Mouse (Mus musculus): ENCODE data around the gene Olfr560. TPM values are rescaled to one million over a fixed set of nuclear protein-coding genes. Genes with fewer than 3 reads are reported as not detected.
A peak's percentile ranks its signal among the peaks of the same experiment; 100 is the strongest.

The Olfr560 gene
- not detected in 2 replicates for polyA plus RNA-seq (2016; fragmentation: Nextera tagmentation; extraction: Ambion mirVana)

DNA sequence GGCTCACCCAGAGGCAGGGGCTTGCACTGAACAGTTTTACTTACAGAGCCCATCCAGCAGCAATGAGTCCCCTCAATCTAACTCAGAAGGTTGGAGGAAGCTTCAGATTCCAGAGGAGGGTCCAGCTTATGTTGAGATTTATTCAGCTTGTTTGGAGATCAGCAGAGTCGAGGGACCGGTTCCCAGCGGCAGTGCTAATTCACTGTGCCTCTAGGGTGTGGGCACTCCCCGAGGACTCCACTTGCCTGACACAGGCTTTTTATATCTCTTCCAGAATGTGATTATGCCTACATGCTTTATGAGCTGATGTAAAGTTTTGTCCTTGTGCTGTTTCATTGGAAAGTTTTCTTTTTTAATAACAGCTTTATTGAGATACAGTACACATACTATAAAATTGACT lies at the start of gene Olfr560, which contains the start of gene Olfr78:
Gene Olfr560, minus strand, starts transcription at position 101 of the 400 bp plus-strand sequence.
Gene Olfr78, minus strand, starts transcription at position 206 of the 400 bp plus-strand sequence.
- Histone ChIP-seq H3K4me2 (replicated peaks) (no peak within 1 kb of the TSS), H3K36me3 (no peaks in the 10 kb centered on the region), H3K9ac (replicated peaks) (no peak within 1 kb of the TSS), H3K4me3 (no peak within 1 kb of the TSS), H3K4me1 (no peaks in the 10 kb centered on the region), H3K27me3 (no peaks in the 10 kb centered on the region), H3K9me3 (no peaks in the 10 kb centered on the region), H3K27ac (replicated peaks) (no peak within 1 kb of the TSS)
- ATAC-seq (ENCODE audit: low FRiP score, low read depth), result no peak
- WGBS, result 84% methylated on average over 4 of the region's 4 CpGs

DNA sequence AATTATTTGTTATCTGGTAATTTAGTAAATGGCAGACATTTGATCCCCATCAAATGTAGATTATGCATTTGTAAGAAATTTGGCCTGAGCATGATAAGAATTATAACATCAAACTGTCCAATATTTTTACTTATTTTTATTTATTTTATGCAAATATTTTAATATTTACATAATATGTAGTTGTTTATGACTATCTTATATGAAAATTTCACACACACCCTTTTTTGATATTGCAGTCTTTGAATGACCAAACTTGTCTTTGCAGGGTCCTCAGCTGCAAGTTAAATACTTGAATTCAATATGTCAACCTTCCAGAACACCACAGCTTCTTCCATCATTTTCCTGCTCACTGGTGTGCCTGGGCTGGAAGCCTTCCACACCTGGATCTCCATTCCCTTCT lies 44.0 kb upstream of the Olfr560 start, which contains the start of gene Olfr564:
Gene Olfr564, plus strand, starts transcription at position 301 of the 400 bp plus-strand sequence.
- Histone ChIP-seq H3K27ac (replicated peaks) (no peak within 1 kb of the TSS), H3K27me3 (no peaks in the 10 kb centered on the region), H3K4me3 (no peak within 1 kb of the TSS), H3K9ac (replicated peaks) (no peak within 1 kb of the TSS), H3K9me3 (no peaks in the 10 kb centered on the region), H3K4me1 (no peaks in the 10 kb centered on the region), H3K4me2 (replicated peaks) (no peak within 1 kb of the TSS), H3K36me3 (no peaks in the 10 kb centered on the region)
- ATAC-seq (ENCODE audit: low FRiP score, low read depth), result no peak

DNA sequence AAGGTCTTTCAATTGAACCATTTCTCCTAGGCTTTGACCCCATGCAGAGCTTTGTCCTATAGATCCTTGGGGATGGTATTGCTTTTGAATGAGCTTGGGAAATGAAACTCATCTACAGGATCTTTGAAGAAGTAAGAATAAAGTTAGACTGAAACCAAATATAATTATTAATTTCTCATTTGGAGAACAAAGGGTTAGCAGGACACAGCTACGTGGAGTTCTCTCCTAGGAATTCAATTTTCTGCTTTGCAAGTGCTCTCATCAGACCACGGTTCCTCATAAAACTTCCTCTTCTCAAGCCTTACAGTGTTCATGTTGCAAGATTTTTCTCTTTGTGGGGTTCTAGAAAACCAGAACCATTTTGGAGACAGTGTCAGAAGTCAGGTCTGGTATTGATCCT lies 11.8 kb upstream of the Olfr560 start, which contains the start of gene Olfr561:
Gene Olfr561, plus strand, starts transcription at position 301 of the 400 bp plus-strand sequence.
- Histone ChIP-seq H3K4me3 (no peak within 1 kb of the TSS), H3K27ac (replicated peaks) (no peak within 1 kb of the TSS), H3K36me3 (no peaks in the 10 kb centered on the region), H3K27me3 (no peaks in the 10 kb centered on the region), H3K9me3 (no peaks in the 10 kb centered on the region), H3K4me1 (no peaks in the 10 kb centered on the region), H3K4me2 (replicated peaks) (no peak within 1 kb of the TSS), H3K9ac (replicated peaks) (no peak within 1 kb of the TSS)
- 94% methylated on average over 2 of the region's 2 CpGs for WGBS
- no peak for ATAC-seq (ENCODE audit: low FRiP score, low read depth)

DNA sequence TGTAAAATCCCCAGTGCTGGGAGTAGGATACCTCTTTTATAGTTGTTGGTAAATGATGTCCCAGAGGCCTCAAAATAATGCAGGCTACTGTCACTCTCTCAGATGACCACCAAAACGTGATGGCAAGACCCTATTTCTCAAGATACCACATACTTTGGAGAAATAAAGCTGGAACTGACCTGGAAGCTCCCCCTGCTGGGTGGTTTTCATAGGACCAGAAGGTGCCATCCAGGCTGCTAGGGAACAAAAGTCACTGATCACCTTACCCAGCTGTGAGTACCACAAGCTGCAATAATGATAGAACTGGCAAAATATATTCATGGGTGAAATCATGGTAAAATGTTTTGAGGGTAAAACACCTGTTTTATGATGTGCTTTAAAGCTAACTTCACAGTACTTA lies 7.1 kb downstream of the Olfr560 start:
- no peaks in the 10 kb centered on the region for H3K4me1 ChIP-seq

DNA sequence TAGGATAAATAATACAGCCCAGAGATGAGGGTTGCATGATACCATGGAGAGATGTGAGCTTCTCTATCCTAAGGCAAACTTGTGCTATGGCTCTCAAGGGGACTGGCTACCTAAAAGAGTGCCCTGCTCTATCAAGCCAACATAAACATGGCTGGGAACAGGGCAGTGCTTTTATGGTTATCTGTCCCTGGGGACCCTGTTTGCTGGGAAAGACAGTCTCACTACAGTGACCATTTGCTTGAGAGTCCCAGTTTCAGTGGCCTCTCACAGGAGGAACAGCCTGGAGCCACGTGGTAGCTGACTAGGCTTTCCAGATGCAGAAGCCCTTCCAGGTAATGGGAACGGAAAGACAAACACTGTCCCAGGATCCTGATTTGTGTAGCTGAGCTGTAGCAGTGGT lies 21.5 kb downstream of the Olfr560 start:
- no peaks in the 10 kb centered on the region for H3K36me3 ChIP-seq
- no peaks in the 10 kb centered on the region for H3K27me3 ChIP-seq
- H3K4me3 ChIP-seq, result no peak overlapping the region
- no peaks in the 10 kb centered on the region for H3K4me1 ChIP-seq
- H3K4me2 ChIP-seq (replicated peaks), result no peak overlapping the region
- 69% methylated on average over 2 of the region's 2 CpGs for WGBS
- H3K9ac ChIP-seq (replicated peaks), result no peak overlapping the region
- no peak overlapping the region for H3K27ac ChIP-seq (replicated peaks)
- no peaks in the 10 kb centered on the region for H3K9me3 ChIP-seq
- no peak for ATAC-seq (ENCODE audit: low FRiP score, low read depth)

More for the DNA sequence above, 7.1 kb downstream of the Olfr560 start:
- H3K27ac ChIP-seq (replicated peaks), result no peak overlapping the region
- H3K4me2 ChIP-seq (replicated peaks), result no peak overlapping the region
- no peaks in the 10 kb centered on the region for H3K9me3 ChIP-seq
- H3K27me3 ChIP-seq, result no peaks in the 10 kb centered on the region
- no peaks in the 10 kb centered on the region for H3K36me3 ChIP-seq
- no peak for ATAC-seq (ENCODE audit: low FRiP score, low read depth)
- WGBS, result 16% methylated on average over 1 of the region's 1 CpGs
- H3K9ac ChIP-seq (replicated peaks), result no peak overlapping the region
- H3K4me3 ChIP-seq, result no peak overlapping the region

DNA sequence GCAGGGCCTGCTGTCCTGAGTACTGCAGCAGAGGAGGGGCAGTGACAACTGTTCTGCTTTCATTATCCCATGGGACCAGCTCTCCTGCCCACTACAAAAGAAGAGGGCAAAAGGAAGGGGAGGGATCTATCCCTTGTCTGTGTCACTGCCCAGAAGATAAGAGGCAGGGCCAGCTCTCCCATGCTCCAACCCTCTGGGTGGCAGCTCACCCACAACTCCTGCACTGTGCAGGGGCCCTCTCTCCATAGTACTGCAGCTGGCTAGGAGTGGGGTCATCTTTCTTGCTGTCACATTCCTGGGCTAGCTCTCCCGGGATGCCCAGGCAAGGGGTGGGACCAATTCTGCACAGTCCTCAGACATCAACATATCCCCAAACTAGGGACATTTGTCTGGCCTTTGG lies 25.4 kb downstream of the Olfr560 start:
- no peaks in the 10 kb centered on the region for H3K9me3 ChIP-seq

DNA sequence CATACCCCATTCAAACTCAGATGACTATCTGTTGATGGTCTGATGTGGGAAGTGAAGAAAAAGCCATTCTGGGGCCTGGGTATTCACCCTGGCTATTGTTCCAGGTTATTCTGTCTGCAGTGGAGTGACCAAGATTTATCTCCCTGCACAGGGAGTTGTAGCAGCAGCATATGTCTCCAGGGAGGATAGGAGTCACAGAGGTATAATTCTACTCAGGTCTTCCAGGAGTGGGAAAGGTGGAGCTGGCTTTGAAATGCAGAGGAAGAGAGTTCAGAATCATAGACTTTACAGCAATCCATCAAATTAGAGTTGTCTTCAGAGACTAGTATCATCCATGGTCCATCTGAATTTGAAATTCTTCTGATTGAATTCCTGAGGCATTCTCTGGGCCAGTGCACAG lies 31.8 kb downstream of the Olfr560 start, which contains the start of gene Olfr559:
Gene Olfr559, minus strand, starts transcription at position 101 of the 400 bp plus-strand sequence.
- no peak for ATAC-seq (ENCODE audit: low FRiP score, low read depth)
- H3K27ac ChIP-seq (replicated peaks), result no peak within 1 kb of the TSS
- no peaks in the 10 kb centered on the region for H3K36me3 ChIP-seq
- H3K4me1 ChIP-seq, result no peaks in the 10 kb centered on the region
- no peak within 1 kb of the TSS for H3K4me2 ChIP-seq (replicated peaks)
- H3K9ac ChIP-seq (replicated peaks), result no peak within 1 kb of the TSS
- H3K9me3 ChIP-seq, result no peaks in the 10 kb centered on the region
- H3K4me3 ChIP-seq, result no peak within 1 kb of the TSS
- no peaks in the 10 kb centered on the region for H3K27me3 ChIP-seq

More for the DNA sequence above, 25.4 kb downstream of the Olfr560 start:
- Histone ChIP-seq H3K27ac (replicated peaks) (no peak overlapping the region), H3K9ac (replicated peaks) (no peak overlapping the region), H3K27me3 (no peaks in the 10 kb centered on the region), H3K36me3 (no peaks in the 10 kb centered on the region), H3K4me1 (no peaks in the 10 kb centered on the region), H3K4me2 (replicated peaks) (no peak overlapping the region), H3K4me3 (no peak overlapping the region)
- WGBS, result 85% methylated on average over 1 of the region's 1 CpGs
- peak; percentile 34; the same call in 1 of the 2 replicates for ATAC-seq (ENCODE audit: low FRiP score, low read depth)

DNA sequence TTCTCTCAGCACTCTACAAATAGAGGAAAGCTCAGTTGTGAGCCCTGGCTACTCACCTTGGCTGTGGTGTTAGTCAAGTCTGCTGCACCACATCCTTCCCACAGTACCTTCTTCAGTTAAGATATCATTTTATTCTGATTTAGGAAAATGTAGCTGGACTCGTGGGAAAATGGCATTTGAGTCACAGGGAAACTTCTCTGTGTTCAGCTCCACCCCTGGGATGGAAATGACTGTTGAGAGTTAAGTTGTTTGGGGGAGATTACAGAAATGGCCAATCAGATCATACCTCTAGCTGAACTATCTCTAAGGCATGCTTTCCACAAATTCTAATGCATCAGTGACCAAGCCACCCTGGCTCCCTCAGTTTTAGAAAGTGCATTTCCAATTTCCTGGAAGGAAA lies 40.2 kb downstream of the Olfr560 start, which contains the start of gene Olfr33:
Gene Olfr33, minus strand, starts transcription at position 101 of the 400 bp plus-strand sequence.
- no peak within 1 kb of the TSS for H3K4me3 ChIP-seq
- ATAC-seq (ENCODE audit: low FRiP score, low read depth), result no peak
- no peaks in the 10 kb centered on the region for H3K4me1 ChIP-seq
- no peaks in the 10 kb centered on the region for H3K9me3 ChIP-seq
- no peak within 1 kb of the TSS for H3K4me2 ChIP-seq (replicated peaks)
- no peaks in the 10 kb centered on the region for H3K36me3 ChIP-seq
- WGBS, result 43% methylated on average over 1 of the region's 1 CpGs
- no peak within 1 kb of the TSS for H3K27ac ChIP-seq (replicated peaks)
- no peaks in the 10 kb centered on the region for H3K27me3 ChIP-seq
- no peak within 1 kb of the TSS for H3K9ac ChIP-seq (replicated peaks)

DNA sequence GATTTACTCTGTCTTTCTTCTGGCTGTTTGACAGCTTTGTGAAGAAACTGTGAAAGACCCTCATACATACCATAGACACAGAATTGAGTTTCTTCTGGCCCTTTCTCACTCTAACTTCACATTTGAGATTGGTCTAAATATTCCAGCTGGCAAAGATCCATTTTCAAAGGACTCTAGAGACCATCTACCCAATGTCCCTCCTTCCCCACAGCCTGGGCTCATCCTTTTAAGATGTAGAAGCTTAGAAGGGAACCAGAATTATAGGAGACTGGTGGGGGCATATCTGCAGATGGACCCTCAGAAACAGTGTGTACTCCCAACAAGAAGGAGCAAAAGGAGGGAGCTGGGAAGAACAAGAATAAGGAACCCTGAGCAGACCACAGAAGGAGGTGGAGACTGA lies 57.3 kb downstream of the Olfr560 start, which contains the start of gene Olfr558:
Gene Olfr558, plus strand, starts transcription at position 301 of the 400 bp plus-strand sequence.
- H3K36me3 ChIP-seq, result no peaks in the 10 kb centered on the region
- H3K4me1 ChIP-seq, result no peaks in the 10 kb centered on the region
- no peak within 1 kb of the TSS for H3K4me3 ChIP-seq
- H3K4me2 ChIP-seq (replicated peaks), result no peak within 1 kb of the TSS
- no peaks in the 10 kb centered on the region for H3K9me3 ChIP-seq
- H3K9ac ChIP-seq (replicated peaks), result no peak within 1 kb of the TSS
- H3K27me3 ChIP-seq, result no peaks in the 10 kb centered on the region
- no peak for ATAC-seq (ENCODE audit: low FRiP score, low read depth)
- no peak within 1 kb of the TSS for H3K27ac ChIP-seq (replicated peaks)

Other genes with a start within 250 kb of the Olfr560 start
- gene Olfr547, start 224.6 kb downstream of the Olfr560 start, polyA plus RNA-seq (2016; fragmentation: Nextera tagmentation; extraction: Ambion mirVana), result not detected in 2 replicates
- not detected in 2 replicates for gene Olfr548-ps1, start 218.5 kb downstream of the Olfr560 start, polyA plus RNA-seq (2016; fragmentation: Nextera tagmentation; extraction: Ambion mirVana)
- not detected in 2 replicates for gene Olfr549, start 209.5 kb downstream of the Olfr560 start, polyA plus RNA-seq (2016; fragmentation: Nextera tagmentation; extraction: Ambion mirVana)
- 0.26 and 0.94 TPM in 2 replicates for gene Trim21, start 193.9 kb downstream of the Olfr560 start, polyA plus RNA-seq (2016; fragmentation: Nextera tagmentation; extraction: Ambion mirVana)
- not detected in 2 replicates for gene Olfr550, start 187.9 kb downstream of the Olfr560 start, polyA plus RNA-seq (2016; fragmentation: Nextera tagmentation; extraction: Ambion mirVana)
- not detected in 2 replicates for gene Olfr551, start 167.5 kb downstream of the Olfr560 start, polyA plus RNA-seq (2016; fragmentation: Nextera tagmentation; extraction: Ambion mirVana)
- gene Olfr552, start 161.6 kb downstream of the Olfr560 start, polyA plus RNA-seq (2016; fragmentation: Nextera tagmentation; extraction: Ambion mirVana), result not detected in 2 replicates
- gene Olfr553, start 141.1 kb downstream of the Olfr560 start, polyA plus RNA-seq (2016; fragmentation: Nextera tagmentation; extraction: Ambion mirVana), result not detected in 2 replicates
- gene Olfr554, start 120.9 kb downstream of the Olfr560 start, polyA plus RNA-seq (2016; fragmentation: Nextera tagmentation; extraction: Ambion mirVana), result not detected in 2 replicates
- gene Olfr555, start 100.5 kb downstream of the Olfr560 start, polyA plus RNA-seq (2016; fragmentation: Nextera tagmentation; extraction: Ambion mirVana), result not detected in 2 replicates
- gene Olfr556, start 94.5 kb downstream of the Olfr560 start, polyA plus RNA-seq (2016; fragmentation: Nextera tagmentation; extraction: Ambion mirVana), result not detected in 2 replicates
- 9.5 and 9.6 TPM in 2 replicates for gene Trim68, start 72.0 kb downstream of the Olfr560 start, polyA plus RNA-seq (2016; fragmentation: Nextera tagmentation; extraction: Ambion mirVana)
- gene Olfr557, start 63.5 kb downstream of the Olfr560 start, polyA plus RNA-seq (2016; fragmentation: Nextera tagmentation; extraction: Ambion mirVana), result not detected in 2 replicates
- not detected in 2 replicates for gene Olfr558, start 57.2 kb downstream of the Olfr560 start, polyA plus RNA-seq (2016; fragmentation: Nextera tagmentation; extraction: Ambion mirVana)
- not detected in 2 replicates for gene Olfr33, start 40.3 kb downstream of the Olfr560 start, polyA plus RNA-seq (2016; fragmentation: Nextera tagmentation; extraction: Ambion mirVana)
- gene Olfr559, start 31.9 kb downstream of the Olfr560 start, polyA plus RNA-seq (2016; fragmentation: Nextera tagmentation; extraction: Ambion mirVana), result not detected in 2 replicates
- gene Olfr78, start 105 bp upstream of the Olfr560 start, polyA plus RNA-seq (2016; fragmentation: Nextera tagmentation; extraction: Ambion mirVana), result not detected in 2 replicates
- not detected in 2 replicates for gene Olfr561, start 11.9 kb upstream of the Olfr560 start, polyA plus RNA-seq (2016; fragmentation: Nextera tagmentation; extraction: Ambion mirVana)
- gene Olfr564, start 44.1 kb upstream of the Olfr560 start, polyA plus RNA-seq (2016; fragmentation: Nextera tagmentation; extraction: Ambion mirVana), result not detected in 2 replicates
- gene Olfr566, start 99.4 kb upstream of the Olfr560 start, polyA plus RNA-seq (2016; fragmentation: Nextera tagmentation; extraction: Ambion mirVana), result not detected in 2 replicates
- not detected in 2 replicates for gene Olfr568, start 117.8 kb upstream of the Olfr560 start, polyA plus RNA-seq (2016; fragmentation: Nextera tagmentation; extraction: Ambion mirVana)
- gene Olfr569, start 131.5 kb upstream of the Olfr560 start, polyA plus RNA-seq (2016; fragmentation: Nextera tagmentation; extraction: Ambion mirVana), result not detected in 2 replicates
- gene Olfr570, start 135.2 kb upstream of the Olfr560 start, polyA plus RNA-seq (2016; fragmentation: Nextera tagmentation; extraction: Ambion mirVana), result not detected in 2 replicates
- not detected in 2 replicates for gene Olfr571, start 158.2 kb upstream of the Olfr560 start, polyA plus RNA-seq (2016; fragmentation: Nextera tagmentation; extraction: Ambion mirVana)
- gene Olfr572, start 165.0 kb upstream of the Olfr560 start, polyA plus RNA-seq (2016; fragmentation: Nextera tagmentation; extraction: Ambion mirVana), result not detected in 2 replicates
- gene Olfr573-ps1, start 183.2 kb upstream of the Olfr560 start, polyA plus RNA-seq (2016; fragmentation: Nextera tagmentation; extraction: Ambion mirVana), result not detected in 2 replicates
- gene Olfr574, start 189.1 kb upstream of the Olfr560 start, polyA plus RNA-seq (2016; fragmentation: Nextera tagmentation; extraction: Ambion mirVana), result not detected in 2 replicates
- gene Olfr575, start 199.4 kb upstream of the Olfr560 start, polyA plus RNA-seq (2016; fragmentation: Nextera tagmentation; extraction: Ambion mirVana), result not detected in 2 replicates
- gene Olfr576, start 203.3 kb upstream of the Olfr560 start, polyA plus RNA-seq (2016; fragmentation: Nextera tagmentation; extraction: Ambion mirVana), result not detected in 2 replicates
- not detected in 2 replicates for gene Olfr577, start 216.6 kb upstream of the Olfr560 start, polyA plus RNA-seq (2016; fragmentation: Nextera tagmentation; extraction: Ambion mirVana)
- not detected in 2 replicates for gene Olfr578, start 230.0 kb upstream of the Olfr560 start, polyA plus RNA-seq (2016; fragmentation: Nextera tagmentation; extraction: Ambion mirVana)

Measured in midbrain, embryonic 12.5 days (tissue).